Mouse (Mus musculus) ES-E14 (cell line): ENCODE measurements around the gene Chrnb1. TPM values are rescaled to one million over a fixed set of nuclear protein-coding genes. Genes with fewer than 3 reads are reported as not detected.

Source experiments
- DNase-seq: peaks from one replicate; pipeline ENCODE4 v3.0.0-alpha.2; 2013; ENCODE audit warnings: low read depth, low spot score
- H3K27ac ChIP-seq: 2 replicates; pipeline ENCODE4 v1.5.1; 2012; ENCODE audit warnings: low read depth, mild to moderate bottlenecking, low read length, moderate library complexity, mixed read lengths; ENCODE audit not compliant: poor library complexity, insufficient read depth, severe bottlenecking
- H3K36me3 ChIP-seq: 2 replicates; pipeline ENCODE4 v1.6.1; 2012; ENCODE audit warnings: mild to moderate bottlenecking, low read length, moderate library complexity, mixed read lengths; ENCODE audit not compliant: control insufficient read depth, poor library complexity, insufficient read depth, severe bottlenecking
- H3K4me1 ChIP-seq, 2 experiments: fragments of 150-350 bp in 1 of 2; sonication (generic) in 1 of 2; 2 replicates each; pipeline ENCODE4 v1.6.1; 2012; ENCODE audit warnings: low read length in 2 of 2, mild to moderate bottlenecking in 1 of 2, mixed read lengths in 1 of 2; ENCODE audit not compliant: control insufficient read depth in 2 of 2, insufficient read depth in 2 of 2, poor library complexity in 1 of 2
- H3K4me3 ChIP-seq, 2 experiments: fragments of 150-350 bp in 1 of 2; sonication (generic) in 1 of 2; 2 replicates each; pipeline ENCODE4 v1.5.1; 2012; ENCODE audit warnings: low read length in 2 of 2, low read depth in 1 of 2, mild to moderate bottlenecking in 1 of 2, mixed read lengths in 1 of 2; ENCODE audit not compliant: insufficient read depth in 1 of 2, poor library complexity in 1 of 2, severe bottlenecking in 1 of 2
- H3K9ac ChIP-seq: 2 replicates; pipeline ENCODE4 v1.6.1; 2012; ENCODE audit warnings: low read depth, mild to moderate bottlenecking, low read length, mixed read lengths; ENCODE audit not compliant: poor library complexity, insufficient read depth, severe bottlenecking
- H3K9me3 ChIP-seq: fragments of 150-350 bp; sonication (generic); 2 replicates; pipeline ENCODE4 v1.6.1; 2012; ENCODE audit warnings: low read depth, mild to moderate bottlenecking, low read length; ENCODE audit not compliant: control insufficient read depth, insufficient read depth
- CHD2 ChIP-seq: IDR thresholded peaks from 2 replicates; pipeline ENCODE4 v1.6.1; 2014; ENCODE audit warnings: mild to moderate bottlenecking, low read depth, low read length, inconsistent platforms
- HCFC1 ChIP-seq: IDR thresholded peaks from 2 replicates; pipeline ENCODE4 v1.6.1; 2012; ENCODE audit warnings: low read length, inconsistent platforms, borderline replicate concordance; ENCODE audit not compliant: insufficient read depth
- MAFK ChIP-seq: IDR thresholded peaks from 2 replicates; pipeline ENCODE4 v1.6.1; 2014; ENCODE audit warnings: mild to moderate bottlenecking, low read depth, low read length, inconsistent platforms; ENCODE audit not compliant: insufficient read depth
- ZC3H11A ChIP-seq: IDR thresholded peaks from 2 replicates; pipeline ENCODE4 v1.6.1; 2012; ENCODE audit warnings: low read depth, mild to moderate bottlenecking, inconsistent platforms, low read length, borderline replicate concordance
- ZNF384 ChIP-seq: IDR thresholded peaks from 2 replicates; pipeline ENCODE4 v1.6.1; 2012; ENCODE audit warnings: low read depth, low read length, inconsistent platforms
- in situ Hi-C, 2 experiments: fragments of 600-800 bp; cut with MboI; formaldehyde crosslinking; loops; one replicate each; pipeline ENCODE4 v1.15.1; 2025; ENCODE audit warnings: low sequenced_read_pairs in 2 of 2, inconsistent platforms in 1 of 2; ENCODE audit not compliant: unreplicated experiment in 2 of 2
- total RNA-seq: library from RNA; depleted of rRNA; stranded (reverse); fragments of 300-350 nt; gene quantifications from 2 replicates; pipeline ENCODE4 v1.2.3, GENCODE M21; 2012; rRNA removed

The Chrnb1 gene
- total RNA-seq, result 3.8 and 5.7 TPM in 2 replicates

DNA sequence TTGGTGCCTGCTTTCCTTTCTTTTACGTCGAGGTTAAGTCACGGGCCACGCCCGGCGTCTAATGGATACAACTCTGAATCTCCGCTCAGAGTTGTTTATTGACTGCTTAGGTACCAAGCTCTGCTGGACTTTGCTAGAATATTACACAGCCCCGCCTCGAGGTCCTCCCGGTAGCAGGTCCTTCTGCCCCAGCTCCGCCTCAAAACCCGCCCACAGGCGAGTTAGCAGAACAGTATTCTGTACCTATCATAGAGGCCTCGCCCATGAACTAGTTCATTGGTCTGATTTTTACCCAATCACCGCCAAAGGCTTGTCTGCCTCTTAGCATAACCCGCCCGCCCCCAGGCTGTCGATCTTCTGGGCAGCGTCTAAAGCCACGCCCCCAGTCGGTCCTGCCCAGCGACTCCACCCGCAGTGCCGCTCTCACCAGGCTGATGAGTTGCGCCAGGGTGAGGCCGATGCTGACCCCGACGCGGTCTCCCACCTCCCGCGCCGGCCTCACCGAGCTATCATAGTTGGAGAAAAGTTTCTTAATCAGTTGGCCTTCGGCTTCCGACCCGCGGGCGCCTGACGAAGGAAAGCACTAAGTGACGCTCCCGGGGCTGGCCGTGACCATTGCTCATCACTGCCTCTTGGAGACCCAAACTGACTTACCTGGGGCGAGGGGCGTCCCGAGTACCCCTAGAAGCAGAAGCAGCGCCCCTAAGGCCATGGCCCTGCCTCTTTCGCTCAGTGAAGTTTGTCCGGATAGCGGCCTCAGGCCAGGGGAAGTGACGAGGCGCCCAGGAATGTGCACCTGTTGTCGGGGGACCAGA lies at the start of gene Chrnb1:
Gene Chrnb1 (minus strand): TSS at position 776 of the 815 bp plus-strand sequence.
- TF ChIP-seq ZNF384, result no peak
- no peak for TF ChIP-seq MAFK
- TF ChIP-seq CHD2, result no peak
- no peak for TF ChIP-seq HCFC1
- TF ChIP-seq ZC3H11A, result no peak
- H3K4me1 ChIP-seq, result peaks cover 3 to 8% of the 10 kb centered on the region in 2 experiments; a peak in 2 of 4 replicates
- peak within 1 kb of the TSS; percentile 68 for H3K9ac ChIP-seq
- peak; percentile 92 for DNase-seq
- no peak within 1 kb of the TSS for H3K27ac ChIP-seq
- no peaks in the 10 kb centered on the region for H3K9me3 ChIP-seq
- H3K36me3 ChIP-seq, result no peaks in the 10 kb centered on the region
- H3K4me3 ChIP-seq, result peak within 1 kb of the TSS; percentile 74 to 76
- in situ Hi-C loops, result no loop called here

DNA sequence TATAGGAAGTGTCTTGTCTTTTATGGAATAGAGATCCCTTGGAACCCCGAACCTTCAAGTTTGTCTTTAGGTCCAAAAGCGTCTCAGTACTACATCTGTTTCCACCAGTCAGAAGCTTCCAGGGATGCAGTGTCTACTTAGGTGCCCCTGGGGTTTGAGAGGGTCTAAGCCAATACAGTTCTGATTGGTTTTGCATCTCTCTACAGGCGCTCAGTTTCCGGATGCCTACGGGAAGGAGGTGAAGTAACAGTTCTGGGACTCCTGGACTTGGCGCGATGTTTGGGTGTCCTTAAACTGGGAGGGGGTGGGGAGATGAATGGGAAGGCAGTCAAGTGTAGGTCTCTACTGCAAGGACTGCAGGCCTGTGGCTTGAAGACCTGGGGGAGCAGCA lies 43.0 kb upstream of the Chrnb1 start:
- peaks cover 0 to 1% of the 10 kb centered on the region in 2 experiments; a peak in 1 of 4 replicates for H3K4me1 ChIP-seq
- H3K9me3 ChIP-seq, result no peaks in the 10 kb centered on the region
- H3K9ac ChIP-seq, result peak overlapping the region; percentile 77
- H3K27ac ChIP-seq, result peak overlapping the region; percentile 19
- H3K36me3 ChIP-seq, result no peaks in the 10 kb centered on the region
- TF ChIP-seq MAFK (no peak), HCFC1 (no peak), CHD2 (no peak), ZNF384 (no peak), ZC3H11A (no peak)
- H3K4me3 ChIP-seq, result peak overlapping the region; percentile 71 to 100
- in situ Hi-C loops, result no loop called here
- no peak for DNase-seq

DNA sequence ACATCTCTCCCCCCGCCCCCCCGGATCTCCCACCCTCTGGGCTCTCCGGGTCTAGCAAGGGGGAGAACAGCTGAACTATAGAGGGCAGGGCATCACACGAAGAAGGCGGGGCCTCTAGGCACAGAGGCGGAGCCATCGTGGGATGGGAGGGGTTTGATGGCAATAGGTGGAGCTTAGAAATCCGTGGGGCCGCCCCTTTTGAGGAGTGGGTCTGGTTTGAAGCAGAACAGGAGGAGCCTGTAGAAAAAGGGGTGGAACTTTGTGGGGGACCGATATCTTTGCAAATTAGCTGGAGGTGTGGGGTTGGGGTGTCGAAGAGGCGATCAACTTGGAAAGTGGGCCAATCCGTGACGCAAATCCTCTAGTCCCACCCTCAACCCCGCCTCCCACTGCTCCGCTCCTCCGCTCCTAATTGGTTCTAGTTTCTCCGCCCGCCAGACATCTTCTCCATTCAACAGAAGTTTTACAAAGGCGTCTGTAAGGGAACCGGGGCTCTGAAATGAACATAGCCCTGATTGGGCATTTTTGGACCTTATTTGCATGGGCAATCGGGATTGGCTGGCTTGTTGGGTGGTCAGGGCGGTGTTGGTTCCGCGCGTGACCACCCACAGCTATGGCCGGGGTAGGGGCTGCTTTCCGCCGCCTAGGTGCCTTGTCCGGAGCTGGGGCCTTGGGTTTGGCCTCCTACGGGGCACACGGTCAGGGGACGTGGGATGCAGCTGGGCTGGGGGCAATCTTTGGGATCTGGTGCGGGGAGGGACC lies 42.4 kb upstream of the Chrnb1 start, which contains the start of gene Tmem256:
Gene Tmem256 (plus strand): TSS at position 563 of the 762 bp plus-strand sequence.
- Histone ChIP-seq H3K4me3 (peak within 1 kb of the TSS; percentile 85 to 100), H3K27ac (peak within 1 kb of the TSS; percentile 19), H3K9ac (peak within 1 kb of the TSS; percentile 77), H3K9me3 (no peaks in the 10 kb centered on the region), H3K36me3 (no peaks in the 10 kb centered on the region), H3K4me1 (peaks cover 0 to 1% of the 10 kb centered on the region in 2 experiments; a peak in 1 of 4 replicates)
- peak; percentile 99 for DNase-seq
- in situ Hi-C loops, result no loop called here
- TF ChIP-seq ZC3H11A, result no peak
- no peak for TF ChIP-seq ZNF384
- TF ChIP-seq CHD2, result peak; percentile 85
- 0 out of 2 replicates have a peak, but pooled peaks have one; percentile 37 for TF ChIP-seq MAFK

DNA sequence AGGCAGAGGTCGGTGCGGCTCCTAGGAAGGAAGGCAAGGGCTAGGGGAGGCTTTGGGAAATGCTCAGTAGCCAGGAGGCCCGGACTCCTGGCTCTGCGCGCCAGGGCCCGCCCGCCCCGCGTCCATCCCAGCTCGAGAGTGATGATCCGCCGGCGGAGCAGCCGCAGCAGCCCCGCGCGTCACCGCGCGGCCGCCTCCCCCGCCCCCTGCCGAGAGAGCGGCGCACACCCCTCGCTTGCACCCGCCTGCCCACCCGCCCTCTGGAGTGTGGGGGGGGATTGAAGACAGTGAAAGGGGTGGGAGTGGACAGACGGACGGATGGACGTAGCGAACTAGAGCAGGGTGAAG lies 41.8 kb upstream of the Chrnb1 start, which contains the start of gene Nlgn2:
Gene Nlgn2 (minus strand): TSS at position 181 of the 348 bp plus-strand sequence.
- no peak for TF ChIP-seq ZC3H11A
- TF ChIP-seq CHD2, result no peak
- TF ChIP-seq ZNF384, result no peak
- TF ChIP-seq MAFK, result no peak
- no peak for TF ChIP-seq HCFC1
- Histone ChIP-seq H3K36me3 (no peaks in the 10 kb centered on the region), H3K4me3 (peak within 1 kb of the TSS; percentile 85 to 100), H3K27ac (peak within 1 kb of the TSS; percentile 19), H3K9ac (peak within 1 kb of the TSS; percentile 77), H3K9me3 (no peaks in the 10 kb centered on the region), H3K4me1 (peaks cover 0 to 1% of the 10 kb centered on the region in 2 experiments; a peak in 1 of 4 replicates)
- DNase-seq, result no peak
- in situ Hi-C loops, result no loop called here
